Mouse (Mus musculus) embryonic facial prominence, embryonic 15.5 days (tissue): ENCODE measurements around the gene Cstf1. TPM values are rescaled to one million over a fixed set of nuclear protein-coding genes. Genes with fewer than 3 reads are reported as not detected.

Experiments used
- ATAC-seq: fragments of 200-750 bp; cut with Nextera tagmentation; 2 replicates; pipeline ENCODE4 v1.8.0; 2017; ENCODE audit warnings: low read depth, moderate TSS enrichment; ENCODE audit not compliant: insufficient number of reproducible peaks, low FRiP score, low TSS enrichment
- H3K27ac ChIP-seq: fragments of 300-500 bp; sonication (generic); replicated peaks from 2 replicates; pipeline ENCODE4 v1.5.1; 2015; ENCODE audit warnings: mild to moderate bottlenecking, inconsistent platforms
- H3K27me3 ChIP-seq: fragments of 300-500 bp; sonication (generic); 2 replicates; pipeline ENCODE4 v1.6.1; 2015; ENCODE audit warnings: inconsistent platforms
- H3K36me3 ChIP-seq: fragments of 300-500 bp; sonication (generic); 2 replicates; pipeline ENCODE4 v1.6.1; 2015; ENCODE audit warnings: mild to moderate bottlenecking, inconsistent platforms
- H3K4me1 ChIP-seq: fragments of 300-500 bp; sonication (generic); 2 replicates; pipeline ENCODE4 v1.6.1; 2015; ENCODE audit warnings: inconsistent platforms
- H3K4me2 ChIP-seq: fragments of 300-500 bp; sonication (generic); replicated peaks from 2 replicates; pipeline ENCODE4 v1.6.1; 2015; ENCODE audit warnings: mild to moderate bottlenecking, inconsistent platforms
- H3K4me3 ChIP-seq: fragments of 300-500 bp; sonication (generic); replicated peaks from 2 replicates; pipeline ENCODE4 v1.5.1; 2015; ENCODE audit warnings: mild to moderate bottlenecking, inconsistent platforms
- H3K9ac ChIP-seq: fragments of 300-500 bp; sonication (generic); 2 replicates; pipeline ENCODE4 v1.6.1; 2015; ENCODE audit warnings: inconsistent platforms
- H3K9me3 ChIP-seq: fragments of 300-500 bp; sonication (generic); replicated peaks from 2 replicates; pipeline ENCODE4 v1.6.1; 2016; ENCODE audit warnings: inconsistent platforms
- WGBS: fragments of 180-500 bp; shearing (Covaris S2); methylation state at CpG from one replicate; pipeline ENCODE4 v1.1.7; 2015; 5-methylcytosine and 5-hydroxymethylcytosine counted together
- polyA plus RNA-seq: library from polyadenylated mRNA; unstranded; fragments of >200 nt; fragmentation: Nextera tagmentation; extraction: Ambion mirVana; gene quantifications from 2 replicates; pipeline ENCODE4 v1.2.1, GENCODE M21; 2015

The Cstf1 gene
- polyA plus RNA-seq, 1 experiment from 2014 or later, result 38.0 TPM

GRCm38 (mm10) chr2:172416876-172417275 lies 46.4 kb downstream of the Cstf1 start:
- H3K4me3 ChIP-seq, result no peak overlapping the region
- no peak overlapping the region for H3K4me2 ChIP-seq
- H3K4me1 ChIP-seq, result peaks cover 6% of the 10 kb centered on the region; the same call in 1 of the 2 replicates
- 85% methylated on average over 5 of the region's 5 CpGs for WGBS
- no peaks in the 10 kb centered on the region for H3K9me3 ChIP-seq
- no peak overlapping the region for H3K27ac ChIP-seq
- H3K36me3 ChIP-seq, result no peaks in the 10 kb centered on the region
- no peak overlapping the region for H3K9ac ChIP-seq
- no peak for ATAC-seq
- H3K27me3 ChIP-seq, result no peaks in the 10 kb centered on the region

GRCm38 (mm10) chr2:172418208-172418607 lies 47.7 kb downstream of the Cstf1 start:
- ATAC-seq, result no peak
- H3K9me3 ChIP-seq, result no peaks in the 10 kb centered on the region
- 81% methylated on average over 5 of the region's 5 CpGs for WGBS

GRCm38 (mm10) chr2:172430609-172431008 lies 60.1 kb downstream of the Cstf1 start:
- Histone ChIP-seq H3K27me3 (0 out of 2 replicates have a peak, but pooled peaks cover 4% of the 10 kb centered on the region), H3K36me3 (no peaks in the 10 kb centered on the region), H3K4me2 (no peak overlapping the region), H3K9me3 (no peaks in the 10 kb centered on the region), H3K4me1 (no peaks in the 10 kb centered on the region), H3K27ac (no peak overlapping the region), H3K9ac (no peak overlapping the region), H3K4me3 (no peak overlapping the region)
- no peak for ATAC-seq
- WGBS, result 77% methylated on average over 1 of the region's 1 CpGs

More at GRCm38 (mm10) chr2:172418208-172418607, 47.7 kb downstream of the Cstf1 start:
- H3K27ac ChIP-seq, result no peak overlapping the region
- H3K4me3 ChIP-seq, result no peak overlapping the region
- H3K9ac ChIP-seq, result no peak overlapping the region
- no peaks in the 10 kb centered on the region for H3K36me3 ChIP-seq
- no peaks in the 10 kb centered on the region for H3K27me3 ChIP-seq
- no peak overlapping the region for H3K4me2 ChIP-seq
- H3K4me1 ChIP-seq, result peaks cover 3% of the 10 kb centered on the region; the same call in 1 of the 2 replicates

Other genes with a start within 250 kb of the Cstf1 start
- 0.30 TPM in 1 of 2 replicates, not detected in the other for gene Mc3r, start 122.2 kb upstream of the Cstf1 start, polyA plus RNA-seq
- gene Fam210b, start 25.1 kb upstream of the Cstf1 start, polyA plus RNA-seq, result 19.0 and 21.3 TPM in 2 replicates
- 76.0 and 84.8 TPM in 2 replicates for gene Aurka, start 146 bp upstream of the Cstf1 start, polyA plus RNA-seq
- 0.79 and 1.1 TPM in 2 replicates for gene Cass4, start 23.1 kb downstream of the Cstf1 start, polyA plus RNA-seq
- 75.8 and 79.2 TPM in 2 replicates for gene Rtf2, start 69.9 kb downstream of the Cstf1 start, polyA plus RNA-seq
- 1.9 and 2.1 TPM in 2 replicates for gene Gcnt7, start 87.9 kb downstream of the Cstf1 start, polyA plus RNA-seq
- gene Fam209, start 101.8 kb downstream of the Cstf1 start, polyA plus RNA-seq, result 0.25 TPM in 1 of 2 replicates, not detected in the other
- 25.9 and 27.1 TPM in 2 replicates for gene Tfap2c, start 178.9 kb downstream of the Cstf1 start, polyA plus RNA-seq